Mouse (Mus musculus) lung, postnatal 10 days (tissue): ENCODE results near the gene Inka2.
"Not testable (repeated sequence)": the region's sequence is repeated elsewhere in the genome, so short reads cannot be mapped to it uniquely, and the experiment has no call there.

Experiments used
- DNase-seq: peaks from one replicate; pipeline ENCODE4 v3.0.0; 2021

Gene Inka2

GRCm38 (mm10) chr3:105698311-105698710 is 6.1 kb upstream of the Inka2 start:
- DNase-seq, result no peak

- peak; percentile 37 for DNase-seq
Observed at GRCm38 (mm10) chr3:105699241-105699933, 5.0 kb upstream of the Inka2 start.

GRCm38 (mm10) chr3:105700786-105701185 is 3.6 kb upstream of the Inka2 start:
- DNase-seq, result not testable (repeated sequence)

GRCm38 (mm10) chr3:105701399-105701798 is 3.0 kb upstream of the Inka2 start:
- no peak for DNase-seq

- DNase-seq, result no peak
Observed at GRCm38 (mm10) chr3:105703571-105703970, 828 bp upstream of the Inka2 start.

DNA sequence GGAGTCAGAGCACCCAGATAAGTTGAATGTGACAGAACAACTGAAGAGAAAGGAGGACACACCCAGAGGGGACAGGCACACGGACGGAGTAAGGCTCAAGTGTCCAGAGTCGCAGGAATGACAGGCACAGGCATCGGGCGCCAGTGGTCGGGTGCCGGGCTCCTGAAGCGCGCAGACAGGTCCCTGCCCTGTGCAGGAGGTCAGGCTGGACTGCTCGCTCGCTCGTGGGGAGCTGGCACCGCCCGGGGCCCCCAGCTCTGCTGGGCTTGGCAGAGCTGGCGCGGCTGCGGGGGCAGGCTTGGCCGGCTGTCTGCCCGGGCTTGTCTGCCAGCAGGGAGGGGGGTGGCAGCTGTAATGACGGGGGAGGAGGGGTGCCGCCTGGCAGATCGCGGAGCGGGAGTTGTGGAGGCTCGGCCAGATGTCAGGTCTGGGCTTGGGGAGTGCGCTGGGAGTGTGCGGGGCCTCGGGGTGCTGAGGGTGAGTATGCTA is 706 bp downstream of the Inka2 start:
- peak; percentile 62 for DNase-seq

DNA sequence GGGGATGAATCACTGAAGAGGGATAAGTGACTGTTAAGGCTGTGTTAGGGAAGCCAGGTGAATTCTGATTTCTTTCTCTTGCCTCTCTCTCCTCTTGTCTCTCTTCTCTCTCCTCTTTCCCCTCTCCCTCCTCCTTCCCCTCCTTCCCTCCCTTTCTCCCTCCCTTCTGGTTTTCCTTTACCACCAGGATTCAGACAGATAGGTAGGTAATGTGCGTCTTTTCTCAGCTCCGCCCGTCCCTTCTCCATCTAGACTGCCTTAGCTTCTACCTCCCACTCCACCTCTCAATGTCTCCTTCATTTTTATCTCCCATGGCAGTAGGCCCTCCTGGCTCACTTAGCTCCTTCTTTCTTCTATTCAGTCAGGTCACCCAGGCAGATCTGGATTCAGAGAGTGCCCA is 1.2 kb downstream of the Inka2 start:
- no peak for DNase-seq

- peak; percentile 78 for DNase-seq
Observed at GRCm38 (mm10) chr3:105706366-105707020, 2.1 kb downstream of the Inka2 start.

- DNase-seq, result no peak
Observed at GRCm38 (mm10) chr3:105707590-105707989, 3.2 kb downstream of the Inka2 start.

GRCm38 (mm10) chr3:105710246-105710645 is 5.8 kb downstream of the Inka2 start:
- peak; percentile 55 for DNase-seq

GRCm38 (mm10) chr3:105711741-105712140 is 7.3 kb downstream of the Inka2 start:
- DNase-seq, result peak; percentile 68

DNA sequence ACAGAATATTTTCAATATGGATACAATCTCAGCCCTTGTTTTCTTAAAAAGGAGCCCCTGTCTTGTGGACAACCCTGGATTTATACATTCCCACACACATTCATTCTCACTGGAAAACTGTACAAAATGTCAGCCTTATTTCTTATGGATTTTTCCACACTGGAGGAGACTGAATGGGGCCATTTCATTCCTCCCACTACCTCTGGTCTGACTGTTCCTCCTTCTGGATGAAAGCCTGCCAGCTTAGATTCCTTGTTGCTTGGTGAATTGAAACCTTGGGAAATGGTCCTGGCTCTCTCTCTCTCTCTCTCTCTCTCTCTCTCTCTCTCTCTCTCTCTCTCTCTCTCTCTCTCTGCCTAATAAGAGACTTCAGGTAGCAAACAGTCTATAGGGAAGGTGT is 8.4 kb downstream of the Inka2 start:
- no peak for DNase-seq

DNA sequence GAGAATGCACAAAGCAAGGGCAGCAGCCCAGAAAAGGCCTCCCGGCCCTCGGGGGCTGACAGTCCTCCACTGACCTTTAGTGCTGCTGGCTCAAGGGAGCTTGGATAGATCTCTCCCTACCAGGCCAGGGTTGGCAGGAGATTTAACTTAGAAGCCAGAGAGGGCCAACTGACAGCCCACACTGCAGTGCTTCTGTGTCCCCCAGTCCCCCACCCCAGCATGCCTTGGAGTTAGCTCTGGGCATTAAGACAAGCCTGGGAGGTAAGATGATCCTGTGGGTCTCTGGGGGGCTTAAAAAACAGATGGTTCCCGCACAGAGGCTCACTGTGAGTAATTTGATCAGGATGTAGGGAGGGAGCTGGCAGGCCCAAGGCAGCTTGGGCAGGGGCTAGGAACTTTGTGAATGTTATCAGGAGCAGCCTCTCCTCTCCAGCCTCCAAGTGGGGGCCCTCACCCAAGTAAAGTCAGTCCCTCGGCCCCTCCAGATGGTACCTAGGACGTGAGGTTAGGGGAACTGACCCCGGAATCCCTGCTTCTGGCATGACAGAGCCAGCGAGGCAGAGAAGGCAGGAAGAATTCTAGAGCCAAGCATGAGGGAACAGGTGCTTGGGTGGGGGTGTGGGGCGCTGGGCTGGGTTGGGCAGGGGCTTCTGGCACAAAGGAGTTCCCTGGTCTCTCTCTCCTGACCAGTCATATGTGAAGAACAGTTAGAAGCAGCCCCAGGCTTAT is 9.9 kb downstream of the Inka2 start:
- no peak for DNase-seq

GRCm38 (mm10) chr3:105714820-105715167 is 10.4 kb downstream of the Inka2 start:
- no peak for DNase-seq

DNA sequence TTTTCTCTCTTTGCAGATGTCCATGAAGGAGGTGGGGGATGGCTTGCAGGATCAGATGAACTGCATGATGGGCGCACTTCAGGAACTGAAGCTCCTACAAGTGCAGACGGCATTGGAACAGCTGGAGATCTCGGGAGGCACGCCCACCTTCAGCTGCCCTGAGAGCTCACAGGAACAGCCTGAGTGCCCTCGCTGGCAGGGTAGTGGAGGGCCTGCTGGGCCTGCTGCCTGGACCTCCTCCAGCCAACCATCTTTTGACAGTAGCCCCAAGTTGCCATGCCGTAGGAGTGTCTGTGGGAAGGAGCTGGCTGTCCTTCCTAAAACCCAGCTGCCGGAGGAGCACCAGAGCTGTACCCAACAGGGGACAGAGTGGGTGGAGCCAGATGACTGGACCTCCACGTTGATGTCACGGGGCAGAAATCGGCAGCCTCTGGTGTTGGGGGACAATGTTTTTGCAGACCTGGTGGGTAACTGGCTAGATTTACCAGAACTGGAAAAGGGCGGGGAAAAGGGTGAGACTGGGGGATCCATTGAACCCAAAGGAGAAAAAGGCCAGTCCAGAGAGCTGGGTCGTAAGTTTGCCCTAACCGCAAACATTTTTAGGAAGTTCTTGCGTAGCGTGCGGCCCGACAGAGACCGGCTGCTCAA is 12.1 kb downstream of the Inka2 start:
- DNase-seq, result no peak

- no peak for DNase-seq
Observed at GRCm38 (mm10) chr3:105717856-105718555, 13.6 kb downstream of the Inka2 start.

- no peak for DNase-seq
Observed at GRCm38 (mm10) chr3:105718746-105719145, 14.3 kb downstream of the Inka2 start.

DNA sequence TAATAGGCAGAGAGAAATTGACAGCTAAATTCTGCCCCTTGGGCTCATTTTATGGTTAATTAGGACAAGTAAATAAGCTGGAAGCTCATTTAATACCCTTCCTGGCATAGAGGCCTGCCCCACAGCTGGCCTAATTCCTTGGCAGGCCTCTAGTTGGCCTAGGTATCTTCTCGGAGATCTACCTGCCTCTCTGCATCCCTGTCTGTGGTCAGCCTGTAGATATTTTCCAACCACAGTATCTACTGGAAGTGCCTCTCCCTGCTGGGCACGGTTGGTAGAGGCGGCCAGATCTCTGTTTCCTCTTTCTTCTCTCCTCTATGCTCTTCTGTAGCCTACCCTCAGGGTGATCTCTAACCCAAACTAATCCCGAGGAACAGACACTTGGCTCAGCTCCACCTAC is 15.6 kb downstream of the Inka2 start:
- no peak for DNase-seq

DNA sequence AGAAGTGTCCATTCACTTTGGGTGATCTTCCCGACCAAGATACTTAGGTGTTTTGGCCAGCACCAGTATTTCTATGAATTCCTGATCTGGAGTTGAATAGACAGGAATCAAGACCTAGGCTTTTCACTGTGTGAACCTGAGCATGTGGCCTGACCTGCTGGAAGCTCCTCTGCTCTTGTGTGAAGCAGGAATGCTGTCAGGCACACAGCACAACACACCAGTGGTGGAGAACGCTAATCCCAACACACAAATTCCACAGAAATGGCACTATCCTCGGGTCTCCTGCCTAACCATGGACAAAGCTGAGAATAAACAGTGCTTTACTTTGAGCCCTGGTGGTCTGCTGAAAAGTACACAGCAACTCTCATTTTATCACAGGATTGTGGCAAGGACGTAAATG is 16.1 kb downstream of the Inka2 start:
- DNase-seq, result no peak

GRCm38 (mm10) chr3:105721681-105722201 is 17.3 kb downstream of the Inka2 start:
- DNase-seq, result no peak

DNA sequence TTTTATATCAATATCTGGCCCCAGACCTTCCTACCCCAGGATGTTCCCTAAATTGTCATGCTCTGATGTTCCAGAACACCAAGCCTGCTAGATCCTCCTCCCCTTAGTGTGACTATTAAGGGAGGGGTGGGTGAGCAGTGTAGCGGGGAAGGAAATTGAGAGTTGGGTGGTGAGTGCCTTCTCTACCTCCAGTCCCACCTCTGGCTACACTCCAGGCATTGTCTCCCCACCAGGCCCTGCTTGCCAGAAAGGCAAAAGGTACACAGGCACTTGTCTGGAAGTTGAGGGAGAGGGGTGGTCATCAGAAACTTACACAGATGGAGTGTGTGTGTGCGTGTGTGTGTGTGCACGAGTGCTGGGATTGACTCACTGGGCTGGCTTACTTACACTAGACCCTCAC is 18.1 kb downstream of the Inka2 start:
- DNase-seq, result no peak

- DNase-seq, result peak; percentile 75
Observed at GRCm38 (mm10) chr3:105726037-105726436, 21.6 kb downstream of the Inka2 start.

DNA sequence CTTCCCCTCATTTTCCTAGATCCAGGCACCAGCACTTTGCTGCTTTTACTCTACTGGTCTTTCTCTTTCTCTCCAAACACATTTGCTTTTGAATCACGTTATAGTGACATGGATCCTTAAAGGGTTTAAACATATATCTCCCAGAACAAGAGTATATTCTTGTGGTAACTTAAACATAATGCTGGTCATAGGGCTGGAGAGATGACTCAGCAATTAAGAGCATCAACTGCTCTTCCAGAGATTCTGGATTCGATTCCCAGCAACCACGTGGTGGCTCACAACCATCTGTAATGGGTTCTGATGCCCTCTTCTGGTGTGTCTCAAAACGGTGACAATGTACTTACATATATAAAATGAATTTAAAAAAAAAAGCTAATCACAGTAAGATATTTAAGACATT is 28.0 kb downstream of the Inka2 start:
- DNase-seq, result no peak
